Mouse (Mus musculus): Measurements from ENCODE around the gene Mark1.

GRCm38 (mm10) chr1:184965682-184966360, 33.5 kb downstream of the Mark1 start:
- peak; percentile 70 for TF ChIP-seq CTCF (IDR thresholded peaks at IDR 0.05; ENCODE audit: low read depth)
- TF ChIP-seq EP300 (IDR thresholded peaks at IDR 0.05; ENCODE audit: low read depth): no peak
